Mouse (Mus musculus) stomach, postnatal 0 days (tissue): ENCODE measurements at regions not wholly inside any gene's neighbourhood (a gene's known extent, or its start where the extent isn't known, plus 50 kb on each side); places are given as distances from the start of the nearest gene placed in this dataset.

Experiments
- CTCF ChIP-seq: IDR thresholded peaks from 2 replicates; pipeline ENCODE4 v1.5.1; 2016; ENCODE audit warnings: antibody characterized with exemption, low read depth, mild to moderate bottlenecking, moderate library complexity
- EP300 ChIP-seq: optimal IDR thresholded peaks from 2 replicates; pipeline ENCODE3; 2016; ENCODE audit warnings: antibody characterized with exemption

GRCm38 (mm10) chr6:31717531-31717930 lies 153.8 kb upstream of the Podxl start:
- TF ChIP-seq CTCF (no peak), EP300 (no peak)
